Mouse (Mus musculus): Measurements from ENCODE around the gene Olfr305. TPM values are rescaled to one million over a fixed set of nuclear protein-coding genes. Genes with fewer than 3 reads are reported as not detected.
"Not testable (repeated sequence)": the region's sequence is repeated elsewhere in the genome, so short reads cannot be mapped to it uniquely, and the experiment has no call there.

The Olfr305 gene
- not detected for total RNA-seq (2021)

- DNase-seq: no peak
Measured at GRCm38 (mm10) chr7:86366828-86367227, at the start of gene Olfr305. TSS of gene Olfr305 (minus strand) at chr7:86366928.

DNA sequence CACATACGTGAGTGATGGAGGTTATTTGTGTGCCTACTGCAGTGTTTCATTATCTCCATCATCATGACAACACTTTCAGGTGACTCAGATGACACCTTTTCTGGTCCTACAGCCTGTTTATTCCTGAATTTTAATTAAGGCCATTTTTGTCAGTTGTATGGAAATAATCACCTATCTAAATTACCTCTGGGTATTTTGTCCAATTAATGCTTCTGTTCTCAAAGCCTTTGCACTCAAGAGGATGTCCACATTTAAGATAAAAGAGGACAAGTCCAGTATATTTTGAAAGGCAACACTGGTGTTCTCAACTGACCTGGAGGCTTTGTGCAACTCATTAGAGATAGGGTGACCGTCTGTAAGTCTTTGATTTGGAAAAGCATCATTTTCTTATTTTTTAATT is 36.8 kb upstream of the Olfr305 start, which contains the start of gene Olfr301:
TSS of gene Olfr301 (plus strand) at position 301 of the 400 bp plus-strand sequence.
- no peak for DNase-seq

- DNase-seq: no peak
Measured at GRCm38 (mm10) chr7:86397689-86398088, 31.0 kb upstream of the Olfr305 start, which contains the start of gene Olfr303. TSS of gene Olfr303 (minus strand) at chr7:86397789.

GRCm38 (mm10) chr7:86386558-86386957 is 19.8 kb upstream of the Olfr305 start, which contains the start of gene Olfr304:
TSS of gene Olfr304 (minus strand) at chr7:86386658.
- DNase-seq: no peak

DNA sequence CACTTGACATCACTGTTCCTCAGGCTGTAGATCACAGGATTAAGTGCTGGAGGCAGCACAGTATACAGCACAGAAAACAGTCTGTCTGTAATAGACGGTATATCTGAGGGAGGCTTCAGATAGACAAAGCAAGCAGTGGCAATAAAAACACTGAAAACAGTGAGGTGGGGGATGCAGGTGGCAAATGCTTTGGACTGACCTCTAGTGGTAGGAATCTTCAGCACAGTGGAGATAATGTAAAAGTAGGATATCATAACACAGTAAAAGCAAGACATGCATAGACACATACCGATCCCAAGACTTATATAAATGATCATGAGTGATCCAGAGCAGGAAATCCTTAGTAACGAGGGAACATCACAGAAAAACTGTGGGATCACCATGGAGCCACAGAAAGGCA is 19.0 kb upstream of the Olfr305 start:
- no peak for DNase-seq

- DNase-seq: not testable (repeated sequence)
Measured at GRCm38 (mm10) chr7:86346296-86346695, 20.4 kb downstream of the Olfr305 start.

DNA sequence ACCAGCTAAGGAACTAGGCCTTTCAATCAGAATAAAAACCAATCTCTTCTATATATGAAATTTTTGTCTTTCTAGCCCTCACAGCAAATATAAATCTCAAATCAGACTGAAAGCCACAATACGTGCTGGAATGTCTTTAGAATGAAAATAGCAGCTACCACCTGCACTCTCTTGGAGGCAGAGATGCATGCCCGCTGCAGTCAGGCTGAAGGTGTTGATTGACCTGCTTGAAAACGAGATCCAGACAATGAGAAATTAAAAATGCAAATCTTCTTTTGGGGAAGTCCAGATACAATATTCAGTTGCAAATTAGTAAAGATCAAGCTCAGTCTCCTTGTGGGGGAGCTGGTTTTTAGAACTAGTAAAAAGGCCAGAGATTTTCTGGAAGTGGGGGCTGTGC is 22.5 kb downstream of the Olfr305 start:
- no peak for DNase-seq

- no peak for DNase-seq
Measured at GRCm38 (mm10) chr7:86342881-86343565, 23.7 kb downstream of the Olfr305 start.

DNA sequence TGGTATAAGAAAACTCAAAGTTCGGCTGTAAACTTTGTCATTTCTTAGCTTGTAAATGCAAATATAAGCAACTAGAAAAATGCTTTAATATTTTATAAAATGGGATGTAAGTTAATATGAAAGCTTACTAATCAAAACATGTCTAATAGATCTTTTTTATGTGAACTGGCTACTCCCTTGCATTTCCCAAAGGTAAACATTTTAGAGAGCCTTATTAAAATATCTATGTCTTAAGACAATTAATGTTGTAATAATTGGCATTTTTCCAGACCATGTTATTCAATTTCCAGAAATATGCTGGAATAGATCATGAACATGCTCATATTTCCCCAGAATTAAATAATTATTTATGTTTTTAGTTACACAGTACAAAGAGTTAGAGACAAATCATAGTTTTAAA is 29.2 kb downstream of the Olfr305 start, which contains the start of gene Olfr307:
TSS of gene Olfr307 (minus strand) at position 101 of the 400 bp plus-strand sequence.
- DNase-seq: no peak

DNA sequence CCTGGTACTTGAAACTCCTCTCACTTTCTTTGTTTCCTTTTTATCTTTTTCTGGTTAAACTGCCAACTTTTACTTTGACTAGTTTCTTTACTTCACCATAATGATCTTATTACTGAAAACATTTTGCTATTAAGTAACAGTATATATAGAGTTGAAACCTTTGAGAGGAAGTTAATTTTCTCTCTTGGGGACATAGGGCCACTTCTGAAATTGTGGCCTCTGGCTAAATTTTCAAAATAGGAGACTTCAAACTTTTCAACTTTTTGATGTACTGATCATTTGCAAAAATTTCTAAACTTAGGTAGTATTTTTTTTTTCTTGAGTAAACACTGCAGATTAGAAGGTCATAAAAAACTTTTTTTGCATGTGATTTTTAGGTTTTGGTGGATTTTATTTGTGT is 41.2 kb downstream of the Olfr305 start, which contains the start of gene Olfr308:
TSS of gene Olfr308 (minus strand) at position 101 of the 400 bp plus-strand sequence.
- no peak for DNase-seq

DNA sequence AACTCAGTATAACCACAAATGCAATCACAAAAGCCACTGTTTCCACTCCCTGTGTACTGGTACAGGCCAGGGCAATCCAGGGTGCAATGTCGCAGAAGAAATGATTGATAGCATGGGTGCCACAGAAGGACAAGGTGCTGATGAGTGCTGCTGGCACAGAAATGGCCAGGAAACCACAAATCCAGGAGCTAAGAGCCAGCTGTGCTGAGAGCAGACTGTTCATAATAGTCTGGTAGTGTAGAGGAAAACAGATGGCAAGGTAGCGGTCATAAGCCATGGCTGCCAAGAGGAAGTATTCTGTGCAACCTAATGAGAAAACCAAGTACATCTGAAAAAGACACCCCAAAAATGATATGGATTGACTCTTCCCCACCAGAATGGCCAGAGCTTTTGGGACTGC is 45.4 kb downstream of the Olfr305 start:
- no peak for DNase-seq

DNA sequence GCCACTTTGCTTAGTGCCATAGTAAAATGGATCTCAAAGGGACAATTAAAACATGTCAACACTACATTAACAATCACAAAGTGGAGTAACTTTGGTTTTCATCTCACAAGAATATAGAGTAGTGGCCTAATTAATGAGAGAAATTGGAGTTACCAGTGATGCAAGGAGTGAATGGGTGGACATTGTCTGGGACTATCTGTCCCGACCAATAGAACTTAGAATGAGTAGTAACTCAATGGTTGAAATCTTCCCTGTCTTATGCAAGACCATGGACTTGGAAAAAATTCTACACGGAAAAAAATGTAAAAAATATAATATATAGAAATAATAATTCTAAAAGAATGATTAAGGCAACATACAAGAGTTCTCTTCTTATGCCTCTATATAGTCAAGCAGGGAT is 53.1 kb downstream of the Olfr305 start, which contains the start of gene Olfr309:
TSS of gene Olfr309 (minus strand) at position 101 of the 400 bp plus-strand sequence.
- DNase-seq: no peak

Other genes with a start within 250 kb of the Olfr305 start
- not detected for gene Vmn2r75, start 195.2 kb downstream of the Olfr305 start, total RNA-seq (2021)
- not detected for gene Vmn2r76, start 120.6 kb downstream of the Olfr305 start, total RNA-seq (2021)
- not detected for gene Olfr310, start 89.8 kb downstream of the Olfr305 start, total RNA-seq (2021)
- gene Olfr309, start 53.2 kb downstream of the Olfr305 start, total RNA-seq (2021): not detected
- gene Olfr308, start 41.3 kb downstream of the Olfr305 start, total RNA-seq (2021): not detected
- gene Olfr307, start 29.3 kb downstream of the Olfr305 start, total RNA-seq (2021): not detected
- not detected for gene Olfr304, start 19.7 kb upstream of the Olfr305 start, total RNA-seq (2021)
- not detected for gene Olfr303, start 30.9 kb upstream of the Olfr305 start, total RNA-seq (2021)
- gene Olfr301, start 36.9 kb upstream of the Olfr305 start, total RNA-seq (2021): not detected
- not detected for gene Olfr299, start 93.0 kb upstream of the Olfr305 start, total RNA-seq (2021)
- gene Olfr298, start 125.6 kb upstream of the Olfr305 start, total RNA-seq (2021): not detected
- gene Olfr297, start 153.0 kb upstream of the Olfr305 start, total RNA-seq (2021): not detected
- not detected for gene Olfr295, start 216.9 kb upstream of the Olfr305 start, total RNA-seq (2021)
- gene Olfr294, start 249.7 kb upstream of the Olfr305 start, total RNA-seq (2021): not detected